Mouse (Mus musculus) stomach, adult 2 months (tissue): ENCODE data around the gene Ccdc77. TPM values are rescaled to one million over a fixed set of nuclear protein-coding genes. Genes with fewer than 3 reads are reported as not detected.

Source experiments
- polyA plus RNA-seq: library from polyadenylated mRNA; depleted of rRNA; stranded (reverse); fragments of >200 nt; gene quantifications from 2 replicates; pipeline ENCODE4 v1.2.3, GENCODE M21; 2012; rRNA removed

Ccdc77 gene
- polyA plus RNA-seq, result 0.23 and 0.55 TPM in 2 replicates

GRCm38 (mm10) chr6:120363688-120364522 is at the start of gene Ccdc77, which contains the start of gene Kdm5a:
Gene Ccdc77 (minus strand): TSS chr6:120364374.
Gene Kdm5a (plus strand): TSS chr6:120364124.

GRCm38 (mm10) chr6:120294056-120294784 is 70.0 kb downstream of the Ccdc77 start, which contains the start of the genes D330020A13Rik and B4galnt3:
Gene D330020A13Rik (plus strand): TSS chr6:120294364.
Gene B4galnt3 (minus strand): TSS chr6:120294559.

Other genes with a start within 250 kb of the Ccdc77 start
- 0.21 and 0.39 TPM in 2 replicates for gene D330020A13Rik, start 70.0 kb downstream of the Ccdc77 start, polyA plus RNA-seq
- gene B4galnt3, start 69.8 kb downstream of the Ccdc77 start, polyA plus RNA-seq, result 16.6 and 18.5 TPM in 2 replicates
- gene Kdm5a, start 250 bp downstream of the Ccdc77 start, polyA plus RNA-seq, result 0.13 and 0.70 TPM in 2 replicates
- gene Il17ra, start 98.9 kb upstream of the Ccdc77 start, polyA plus RNA-seq, result 4.0 and 5.5 TPM in 2 replicates
- gene Tmem121b, start 129.4 kb upstream of the Ccdc77 start, polyA plus RNA-seq, result 0.03 TPM in 1 of 2 replicates, not detected in the other
- gene Hdhd5, start 166.9 kb upstream of the Ccdc77 start, polyA plus RNA-seq, result 8.1 and 10.0 TPM in 2 replicates